In genomic region chr9:67046881-67047605, GRCm38 (mm10) we compare ENCODE assay signal across 8 mouse cellular contexts. TPM values are rescaled to one million over a fixed set of nuclear protein-coding genes. Genes with fewer than 3 reads are reported as not detected.
DNase-seq lines count a peak whose midpoint lies in the region; ATAC-seq and TF ChIP-seq lines count a peak whose summit lies in the region.

No protein-coding gene starts in this region.

- peak overlapping the region; percentile 98 for H3K4me2 ChIP-seq in lung, embryonic 14.5 days
- peak overlapping the region; percentile 91 for H3K4me2 ChIP-seq in hindbrain, embryonic 13.5 days
- H3K4me2 ChIP-seq in lung, embryonic 16.5 days (ENCODE audit: low read depth, low read length), result peak overlapping the region; percentile 89

- no peaks in the 10 kb centered on the region for H3K27me3 ChIP-seq in lung, embryonic 14.5 days (ENCODE audit: insufficient read depth, low read length)
- H3K27me3 ChIP-seq in hindbrain, embryonic 13.5 days, result peaks cover 64% of the 10 kb centered on the region
- H3K27me3 ChIP-seq in lung, embryonic 16.5 days (ENCODE audit: control insufficient read depth, insufficient read depth, low read depth, low read length), result no peaks in the 10 kb centered on the region; the same call in 1 of the 2 replicates

- peak; percentile 58 for TF ChIP-seq CTCF in lung, embryonic 14.5 days (IDR thresholded peaks at IDR 0.05; ENCODE audit: low read depth)

- no peak for ATAC-seq in lung, embryonic 14.5 days (ENCODE audit: insufficient read depth)
- no peak for ATAC-seq in hindbrain, embryonic 13.5 days (ENCODE audit: low FRiP score)
- no peak for ATAC-seq in lung, embryonic 16.5 days (ENCODE audit: low read depth)

- DNase-seq in lung, embryonic 14.5 days, result peak; percentile 65
- no peak for DNase-seq in lung, postnatal 25 days (ENCODE audit: low spot score)
- peak; percentile 41 for DNase-seq in embryo, embryonic 9.5 days (ENCODE audit: extremely low spot score)
- peak; percentile 33 for DNase-seq in thymus, postnatal 14 days
- DNase-seq in adrenal gland, postnatal 4 days (ENCODE audit: low spot score in 2 of 2), result no peak
- no peak for DNase-seq in spleen, adult 12 weeks (ENCODE audit: low spot score)

- 7% methylated on average over 15 of the region's 15 CpGs for WGBS in lung, embryonic 14.5 days
- WGBS in hindbrain, embryonic 13.5 days, result 6% methylated on average over 15 of the region's 15 CpGs
- WGBS in lung, embryonic 16.5 days, result 5% methylated on average over 15 of the region's 15 CpGs

- no peaks in the 10 kb centered on the region for H3K9me3 ChIP-seq in lung, embryonic 14.5 days (ENCODE audit: low read depth, low read length)
- no peaks in the 10 kb centered on the region for H3K9me3 ChIP-seq in hindbrain, embryonic 13.5 days
- no peaks in the 10 kb centered on the region for H3K9me3 ChIP-seq in lung, embryonic 16.5 days (ENCODE audit: control insufficient read depth, low read length)

- H3K9ac ChIP-seq in lung, embryonic 14.5 days, result peak overlapping the region; percentile 83
- peak overlapping the region; percentile 79 for H3K9ac ChIP-seq in hindbrain, embryonic 13.5 days
- peak overlapping the region; percentile 89 for H3K9ac ChIP-seq in lung, embryonic 16.5 days (ENCODE audit: low read length)

- peak overlapping the region; percentile 79 for H3K27ac ChIP-seq in lung, embryonic 14.5 days (ENCODE audit: low read depth)
- H3K27ac ChIP-seq in hindbrain, embryonic 13.5 days, result no peak overlapping the region
- peak overlapping the region; percentile 90 for H3K27ac ChIP-seq in lung, embryonic 16.5 days (ENCODE audit: low read length)

- H3K4me1 ChIP-seq in lung, embryonic 14.5 days (ENCODE audit: insufficient read depth), result peaks cover 24% of the 10 kb centered on the region
- peaks cover 41% of the 10 kb centered on the region for H3K4me1 ChIP-seq in hindbrain, embryonic 13.5 days (replicated peaks)
- H3K4me1 ChIP-seq in lung, embryonic 16.5 days (replicated peaks; ENCODE audit: control insufficient read depth, insufficient read depth, low read length), result peaks cover 40% of the 10 kb centered on the region

- peaks cover 12% of the 10 kb centered on the region; the same call in 1 of the 2 replicates for H3K36me3 ChIP-seq in lung, embryonic 14.5 days (ENCODE audit: insufficient read depth)
- H3K36me3 ChIP-seq in hindbrain, embryonic 13.5 days, result no peaks in the 10 kb centered on the region
- no peaks in the 10 kb centered on the region for H3K36me3 ChIP-seq in lung, embryonic 16.5 days (ENCODE audit: control insufficient read depth, insufficient read depth, low read length)

- peak overlapping the region; percentile 56 for H3K4me3 ChIP-seq in lung, embryonic 14.5 days (ENCODE audit: low read depth, low read length)
- H3K4me3 ChIP-seq in hindbrain, embryonic 13.5 days, result peak overlapping the region; percentile 51
- peak overlapping the region; percentile 76 for H3K4me3 ChIP-seq in lung, embryonic 16.5 days (ENCODE audit: low read length)

RNA-seq across cellular contexts. Expression of gene Tpm1, which starts 2.2 kb away (rescaled TPM):
- polyA plus RNA-seq in lung, embryonic 14.5 days (2014; fragmentation: Nextera tagmentation; extraction: Ambion mirVana), result 635 and 725 TPM in 2 replicates
- 165 and 182 TPM in 2 replicates for polyA plus RNA-seq in hindbrain, embryonic 13.5 days (2015; fragmentation: Nextera tagmentation; extraction: Ambion mirVana)
- polyA plus RNA-seq in lung, embryonic 16.5 days (2015; fragmentation: Nextera tagmentation; extraction: Ambion mirVana), result 758 and 782 TPM in 2 replicates
- 100 to 1,000 TPM; 322 to 392 TPM for total RNA-seq in adrenal gland, postnatal 4 days (2021)

Comparison
In these comparisons a context has a peak if more than half of its experiments do, and no peak if none do; other contexts are left out.
1. DNase-seq: peak in lung, embryonic 14.5 days (single experiment), embryo, embryonic 9.5 days (single experiment) and thymus, postnatal 14 days (single experiment); none in lung, postnatal 25 days (single experiment), adrenal gland, postnatal 4 days (0 of 2) and spleen, adult 12 weeks (single experiment).
2. Peak in every context shown above with its lines, with median percentiles within 50 percentile points of each other: H3K4me2 ChIP-seq, H3K4me3 ChIP-seq and H3K9ac ChIP-seq.